Mouse (Mus musculus) skeletal muscle tissue, adult 2 months (tissue): ENCODE measurements around the gene Kmt5b.

Experiments
- DNase-seq: peaks from one replicate; pipeline ENCODE4 v3.0.0-alpha.2; 2012; ENCODE audit warnings: low read depth, low spot score

Kmt5b gene

DNA sequence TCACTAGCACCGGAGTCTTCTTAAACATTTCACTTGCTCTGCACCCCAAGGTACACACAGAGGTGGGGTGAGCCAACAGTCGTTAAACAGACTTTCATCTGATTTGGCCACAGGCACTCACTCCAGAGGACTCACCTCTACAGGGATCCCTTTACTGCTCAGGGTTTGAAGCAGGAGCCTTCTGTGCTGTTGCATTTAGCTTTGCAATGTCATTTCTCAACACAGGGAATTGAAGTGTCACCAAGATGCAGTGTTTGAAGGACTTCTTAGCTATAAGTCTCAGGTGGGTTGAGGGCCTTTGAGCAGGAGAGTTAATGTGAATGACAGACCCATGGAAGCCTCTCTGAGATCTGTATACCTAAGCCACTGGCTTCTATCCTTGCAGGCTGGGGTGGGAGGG, 76.4 kb downstream of the Kmt5b start:
- no peak for DNase-seq

DNA sequence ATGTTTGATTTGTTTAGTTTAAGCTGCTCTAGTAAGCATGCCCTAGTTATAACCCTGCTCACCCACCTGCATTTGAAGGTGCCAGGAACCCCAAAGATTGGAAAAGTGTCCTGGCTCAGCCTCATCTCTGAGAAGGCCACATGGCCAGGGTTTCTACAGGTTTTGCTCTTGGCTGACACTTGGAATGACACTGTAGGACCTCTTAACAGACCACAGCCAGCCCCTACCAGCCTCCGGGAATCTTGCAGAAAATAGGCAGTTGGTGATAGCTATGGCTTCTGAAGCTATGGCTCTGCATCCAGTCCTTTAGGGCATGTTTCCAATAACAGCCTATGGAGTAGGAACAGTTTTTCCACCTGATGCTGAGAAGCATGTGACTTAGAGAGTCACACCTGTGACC, 77.6 kb downstream of the Kmt5b start:
- DNase-seq = no peak

DNA sequence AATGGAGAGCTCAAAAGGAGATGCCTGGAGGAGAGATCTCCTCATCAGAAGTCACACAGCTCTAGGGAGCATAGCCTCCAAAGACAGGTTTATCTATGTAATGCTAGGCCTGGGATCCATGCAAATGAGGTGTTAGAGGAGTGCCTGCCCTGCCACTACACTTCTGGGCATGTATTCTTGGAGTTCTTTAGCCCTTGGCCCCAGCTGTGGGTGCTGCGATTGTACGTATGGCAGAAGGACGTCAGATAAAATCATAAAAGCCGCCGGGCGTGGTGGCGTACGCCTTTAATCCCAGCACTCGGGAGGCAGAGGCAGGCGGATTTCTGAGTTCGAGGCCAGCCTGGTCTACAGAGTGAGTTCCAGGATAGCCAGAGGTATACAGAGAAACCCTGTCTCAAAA, 78.1 kb downstream of the Kmt5b start:
- no peak for DNase-seq

DNA sequence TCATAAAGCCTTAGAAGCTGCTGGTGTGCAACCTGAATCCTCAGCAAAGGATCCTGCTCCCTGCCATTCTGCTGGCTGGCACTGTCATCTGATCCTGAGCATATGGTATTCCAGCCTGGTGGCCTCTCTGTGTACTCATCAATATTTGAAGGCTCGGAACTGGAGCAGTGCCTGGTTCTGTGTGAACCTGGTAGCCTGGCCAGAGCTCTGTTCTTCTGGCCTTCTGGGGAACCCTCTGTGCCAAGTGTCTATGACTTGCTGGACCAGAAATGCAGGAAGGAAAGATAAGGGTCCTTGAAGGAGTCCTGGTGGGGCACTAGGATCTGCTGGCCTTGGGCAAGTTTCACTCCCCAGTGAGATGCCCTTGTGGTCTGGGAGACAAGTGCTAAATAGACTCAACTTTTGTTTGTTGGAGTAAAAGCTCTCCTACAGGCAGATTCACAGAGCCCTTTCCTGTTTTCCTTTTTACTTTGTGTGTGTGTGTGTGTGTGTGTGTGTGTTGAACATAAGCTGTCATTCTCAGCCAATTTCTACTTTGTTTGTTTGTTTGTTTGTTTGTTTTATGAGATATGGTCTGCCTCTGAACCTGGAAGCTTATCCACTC, 78.7 kb downstream of the Kmt5b start:
- peak; percentile 54 for DNase-seq

DNA sequence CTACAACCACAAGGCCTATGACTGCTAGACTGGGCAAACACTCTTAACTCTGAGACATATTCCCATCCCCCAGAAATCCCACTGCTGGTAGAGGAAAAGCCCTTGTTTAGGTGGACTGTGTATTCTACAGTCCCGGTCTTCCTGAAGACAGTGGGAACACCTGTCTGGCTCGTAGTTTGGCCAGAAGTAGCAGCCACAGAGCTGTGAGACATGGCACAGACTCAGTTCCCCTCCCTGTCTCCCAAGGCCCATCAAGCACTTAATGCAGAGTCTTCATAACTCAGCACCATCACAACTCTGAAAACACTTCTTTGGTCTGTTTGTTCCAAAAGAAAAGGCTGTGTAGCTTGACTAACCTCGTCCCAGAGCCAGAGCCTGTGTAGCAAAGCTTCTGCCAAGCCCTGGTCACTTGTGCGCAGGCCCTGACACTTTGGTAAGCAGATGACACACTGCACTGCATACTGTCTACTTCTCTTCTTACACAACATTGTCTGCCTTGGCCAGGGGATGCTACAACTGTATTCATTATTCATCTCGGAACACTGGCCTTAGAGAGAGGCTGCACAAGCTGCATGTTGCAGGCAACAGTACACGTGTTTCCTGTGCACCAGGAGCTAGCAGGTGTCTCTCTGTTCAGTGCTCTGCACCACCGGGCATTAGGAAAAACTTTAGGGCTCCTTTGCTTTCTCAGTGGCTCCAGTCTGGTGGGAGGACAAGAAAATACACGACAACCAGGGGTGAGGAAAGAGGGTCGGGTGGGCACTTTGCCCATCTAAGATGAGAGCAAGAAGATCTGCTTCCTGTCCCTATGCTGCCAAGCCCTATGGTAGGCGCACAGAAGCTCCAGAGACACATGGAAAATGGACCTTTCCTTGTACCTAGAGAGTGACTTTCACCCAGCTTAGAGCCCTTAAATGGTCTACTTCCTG, 79.7 kb downstream of the Kmt5b start:
- DNase-seq = no peak

DNA sequence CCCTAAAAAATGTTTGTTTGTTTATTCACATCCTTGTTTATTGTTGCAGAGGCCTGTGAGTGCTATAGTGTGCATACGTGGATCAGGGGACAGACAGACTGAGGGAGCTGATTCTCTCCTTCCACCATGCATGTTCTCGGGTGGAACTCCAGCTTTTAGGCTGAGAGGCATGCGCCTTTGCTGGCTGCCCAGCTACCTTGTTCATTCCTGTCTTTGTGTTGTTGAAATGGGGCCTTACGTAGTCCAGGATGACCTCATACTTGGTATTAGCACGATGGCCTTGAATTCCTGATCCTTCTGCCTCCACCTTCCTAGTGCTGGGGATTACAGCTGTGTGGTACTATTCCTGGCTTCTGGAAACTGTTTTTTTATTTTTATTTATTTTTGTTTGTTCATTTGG, 80.5 kb downstream of the Kmt5b start:
- no peak for DNase-seq

DNA sequence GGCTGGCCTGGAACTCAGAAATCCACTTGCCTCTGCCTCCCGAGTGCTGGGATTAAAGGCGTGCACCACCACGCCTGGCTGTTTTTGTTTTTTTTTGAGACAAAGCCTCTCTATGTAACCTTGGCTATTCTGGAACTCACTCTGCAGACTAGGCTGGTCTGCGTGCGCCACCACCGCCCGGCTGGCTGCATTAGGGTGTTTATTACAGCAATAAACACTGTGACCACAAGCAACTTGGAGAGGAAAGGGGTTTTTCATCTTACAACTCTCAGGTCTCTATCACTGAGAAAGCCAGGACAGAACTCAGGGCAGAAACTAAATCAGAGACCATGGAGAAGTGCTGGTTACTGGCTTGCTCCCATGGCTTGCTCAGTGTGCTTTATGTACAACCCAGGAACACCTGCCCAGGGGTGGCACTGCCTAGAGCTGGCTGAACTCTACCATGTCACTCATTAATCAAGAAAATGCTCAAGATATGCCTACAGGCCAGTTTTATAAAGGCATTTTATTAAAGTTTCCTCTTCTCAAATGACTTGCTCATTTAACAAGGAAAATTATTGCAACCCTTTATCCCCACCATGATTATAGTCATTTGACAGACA, 81.1 kb downstream of the Kmt5b start:
- no peak for DNase-seq

DNA sequence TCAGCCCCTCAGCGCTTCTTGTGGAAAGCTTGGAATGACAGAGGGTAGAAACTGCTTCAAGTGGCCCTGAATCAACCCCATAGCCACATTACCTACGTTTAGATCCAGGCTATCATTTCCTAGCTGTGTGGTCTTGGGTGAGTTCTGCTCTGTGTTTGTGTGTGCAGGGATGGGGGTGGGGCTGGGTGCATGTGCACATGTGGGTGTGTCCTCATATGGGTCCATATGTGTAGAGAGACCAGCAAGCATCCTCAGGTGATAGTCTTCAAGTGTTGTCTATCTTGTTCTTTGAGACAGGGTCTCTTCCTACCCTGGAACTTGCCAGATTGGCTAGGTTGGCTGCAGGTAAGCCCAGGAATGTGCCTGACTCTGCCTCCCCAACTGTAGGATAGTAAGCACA, 82.0 kb downstream of the Kmt5b start:
- DNase-seq = no peak

DNA sequence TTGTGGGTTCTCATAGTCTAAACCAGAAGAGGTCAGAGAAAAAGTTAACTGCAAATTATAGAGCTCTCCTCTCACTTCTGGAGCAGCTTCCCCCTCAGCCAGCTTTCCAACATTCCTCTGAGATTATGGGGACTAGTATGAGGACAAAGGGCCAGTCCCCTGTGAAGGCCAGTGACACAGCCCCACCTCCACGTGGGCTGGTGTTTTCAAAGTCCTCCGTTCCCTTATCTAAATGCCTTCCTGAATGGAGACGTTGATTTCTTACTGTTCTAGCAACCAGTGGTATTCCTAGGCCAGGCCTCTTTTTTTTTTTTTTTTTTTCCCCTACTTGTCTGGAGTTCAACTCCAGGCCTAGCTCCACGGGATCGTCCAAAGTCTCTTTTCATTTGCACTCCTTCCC, 82.9 kb downstream of the Kmt5b start:
- no peak for DNase-seq

DNA sequence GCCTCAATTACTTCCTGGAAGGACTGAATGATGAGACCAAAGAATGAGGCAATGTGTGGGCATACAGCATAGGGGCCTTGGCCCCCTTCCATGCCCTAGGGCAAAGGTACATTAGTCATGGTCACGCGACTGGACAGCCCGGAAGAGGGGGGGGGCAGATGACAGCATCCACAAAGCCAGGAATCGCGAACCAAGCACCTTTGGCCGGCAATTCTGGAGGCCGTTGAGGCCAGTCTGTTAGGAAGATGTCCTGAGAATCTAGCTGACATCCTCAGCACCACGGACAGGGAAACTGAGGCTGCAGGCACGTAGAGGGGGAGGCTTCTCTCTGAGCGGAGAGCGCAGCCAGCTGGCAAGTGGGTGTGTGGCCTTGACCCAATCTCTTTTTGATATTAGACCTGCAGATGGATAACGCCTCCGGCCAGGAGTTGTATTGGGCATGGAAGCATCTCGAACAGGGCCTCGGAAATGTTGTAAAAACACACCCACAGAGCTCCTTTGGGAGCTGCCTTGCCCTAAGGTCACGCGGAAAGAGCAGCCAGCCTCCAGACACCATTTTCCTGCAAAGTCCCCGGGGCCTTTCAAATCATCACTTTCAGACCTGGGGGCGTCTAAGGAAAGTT, 83.7 kb downstream of the Kmt5b start:
- no peak for DNase-seq

DNA sequence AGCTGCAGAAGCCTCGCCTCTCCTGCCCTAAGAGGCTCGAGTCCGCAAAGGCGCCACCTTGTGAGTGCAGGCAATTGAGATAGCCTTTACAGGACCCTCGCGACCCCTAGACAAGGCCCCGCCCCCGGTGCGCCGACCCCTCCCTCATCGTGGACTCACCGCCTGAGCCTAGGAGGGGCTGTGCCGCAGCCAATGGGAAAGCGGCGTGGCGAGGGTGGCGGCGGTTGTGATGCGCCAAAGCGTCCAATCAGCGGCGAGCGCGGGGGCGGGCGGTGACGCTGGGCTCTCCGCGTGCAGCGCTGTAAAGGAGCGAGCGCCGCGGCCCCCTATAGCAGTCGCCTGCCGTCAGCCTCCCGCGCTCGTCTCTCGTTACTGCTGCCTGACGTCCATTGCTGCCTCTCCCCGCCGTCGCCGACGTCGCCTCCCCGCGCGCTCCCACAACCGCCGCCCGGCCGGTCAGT, 84.3 kb downstream of the Kmt5b start, which contains the start of gene Chka:
Gene Chka (plus strand): TSS at position 272 of the 461 bp plus-strand sequence.
- DNase-seq = peak; percentile 90

DNA sequence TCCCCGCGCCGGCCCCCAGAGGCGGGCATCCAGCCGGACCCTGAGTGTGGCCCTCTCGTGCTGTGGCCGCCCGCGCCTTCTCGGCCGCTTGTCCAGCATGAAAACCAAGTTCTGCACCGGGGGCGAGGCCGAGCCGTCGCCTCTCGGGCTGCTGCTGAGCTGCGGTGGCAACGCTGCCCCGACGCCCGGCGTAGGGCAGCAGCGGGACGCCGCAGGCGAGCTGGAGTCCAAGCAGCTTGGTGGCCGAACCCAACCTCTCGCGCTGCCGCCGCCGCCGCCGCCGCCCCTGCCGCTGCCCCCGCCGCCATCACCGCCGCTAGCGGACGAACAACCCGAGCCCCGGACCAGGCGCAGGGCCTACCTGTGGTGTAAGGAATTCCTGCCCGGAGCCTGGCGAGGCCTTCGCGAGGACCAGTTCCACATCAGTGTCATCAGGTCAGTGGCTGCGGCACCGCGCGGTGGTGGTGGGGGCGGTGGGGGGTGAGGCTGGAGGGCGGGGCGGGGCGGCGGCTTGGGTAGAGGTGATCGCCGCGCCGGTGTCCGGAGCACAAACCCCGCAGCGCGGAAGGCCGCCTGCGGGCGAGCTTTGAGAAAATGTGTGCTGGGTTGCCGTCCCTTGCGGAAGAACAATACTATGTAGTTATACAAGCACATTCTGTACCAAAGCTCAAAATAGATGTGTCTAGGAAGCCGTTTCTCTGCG, 84.9 kb downstream of the Kmt5b start:
- DNase-seq = no peak

DNA sequence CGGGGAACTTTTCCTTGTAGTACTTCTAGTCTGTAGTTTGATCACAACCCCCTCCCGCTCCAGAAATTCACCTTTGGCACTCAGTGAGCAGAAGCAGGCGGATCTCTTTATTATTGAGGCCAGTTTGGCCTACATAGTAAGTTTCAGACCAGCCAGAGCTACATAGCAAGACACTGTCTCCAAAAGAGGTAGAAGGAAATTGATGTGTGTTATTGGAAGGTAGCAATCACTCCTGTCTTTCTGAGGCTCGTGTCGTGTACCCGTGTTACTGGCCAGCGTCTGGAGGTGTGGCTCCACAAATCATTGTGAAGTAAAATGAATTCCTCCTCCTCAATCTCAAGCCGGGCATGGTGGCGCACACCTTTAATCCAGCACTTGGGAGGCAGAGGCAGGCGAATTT, 85.9 kb downstream of the Kmt5b start:
- no peak for DNase-seq

DNA sequence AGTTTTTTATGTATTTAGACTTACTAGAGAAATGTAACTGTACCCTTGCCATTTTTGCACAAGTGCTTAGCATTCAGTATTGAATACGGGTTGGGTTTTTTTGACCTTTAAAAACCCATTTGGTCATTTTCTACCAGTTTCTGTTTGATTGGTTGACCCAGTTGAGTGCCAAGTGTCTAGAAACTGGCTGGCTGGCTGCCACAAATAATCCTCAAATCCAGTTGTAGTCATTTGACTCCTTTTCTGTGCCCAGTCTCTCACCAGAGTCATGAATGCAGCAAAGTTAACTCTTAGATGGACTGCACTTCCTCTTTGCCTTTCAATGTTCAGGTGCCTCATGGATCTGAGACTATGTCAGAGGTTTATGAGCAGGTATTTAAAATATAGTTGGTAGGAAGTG, 86.7 kb downstream of the Kmt5b start:
- DNase-seq = no peak

DNA sequence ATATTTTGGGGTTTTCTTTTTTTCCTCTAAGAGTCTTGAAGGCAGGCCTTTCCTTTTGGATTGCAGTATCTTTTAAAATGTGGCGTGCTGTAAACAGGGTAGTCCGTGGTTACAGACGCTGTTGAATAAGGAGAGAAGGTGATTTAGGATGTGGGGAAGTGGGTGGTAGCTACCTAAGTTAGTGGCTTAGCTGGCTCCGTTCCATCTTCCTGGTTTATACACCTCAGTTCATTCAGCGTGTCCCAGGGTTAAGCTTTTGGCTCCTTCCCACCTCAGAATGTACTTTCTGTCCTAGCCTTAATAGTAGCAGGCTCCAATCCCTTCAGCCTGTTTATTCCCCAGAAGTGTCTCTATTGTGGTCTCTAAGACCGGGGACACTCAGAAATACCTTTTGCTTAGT, 87.9 kb downstream of the Kmt5b start:
- DNase-seq = no peak

DNA sequence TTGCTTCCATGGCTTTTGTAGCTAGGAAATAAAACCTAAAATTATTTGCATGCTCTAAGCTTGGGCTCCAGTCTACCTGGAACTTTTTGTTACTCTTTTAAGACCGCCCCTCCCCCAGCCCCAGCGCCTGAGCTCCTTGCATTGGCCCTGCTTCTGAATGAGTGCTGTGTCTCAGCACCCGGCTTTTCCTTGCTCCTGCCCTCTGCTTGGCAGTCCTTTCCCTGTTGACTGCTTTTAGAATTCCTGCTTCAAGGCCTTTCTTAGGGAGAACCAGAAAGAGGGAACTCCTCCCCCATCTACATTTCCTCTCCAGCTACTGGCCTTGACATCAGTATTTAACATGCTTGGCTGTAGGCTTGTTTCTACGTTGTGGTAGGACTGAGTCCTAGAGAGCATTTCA, 88.4 kb downstream of the Kmt5b start:
- no peak for DNase-seq

DNA sequence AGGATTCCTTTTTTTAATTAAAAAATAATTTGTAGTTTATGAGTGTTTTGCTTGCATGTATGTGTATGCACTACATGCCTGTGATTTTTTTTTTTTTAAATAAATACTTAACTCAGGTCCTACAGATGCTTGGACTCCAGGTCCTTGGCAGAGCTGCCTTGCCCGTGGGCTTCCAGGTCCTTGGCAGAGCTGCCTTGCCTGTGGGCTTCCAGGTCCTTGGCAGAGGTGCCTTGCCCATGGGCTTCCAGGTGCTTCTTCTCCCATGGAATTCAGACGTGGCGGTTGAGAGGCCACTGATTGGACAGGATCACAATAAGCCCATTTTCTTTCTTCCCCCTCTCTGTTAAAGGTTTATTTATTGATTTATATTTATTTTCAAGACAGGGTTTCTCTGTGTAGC, 90.0 kb downstream of the Kmt5b start:
- no peak for DNase-seq

DNA sequence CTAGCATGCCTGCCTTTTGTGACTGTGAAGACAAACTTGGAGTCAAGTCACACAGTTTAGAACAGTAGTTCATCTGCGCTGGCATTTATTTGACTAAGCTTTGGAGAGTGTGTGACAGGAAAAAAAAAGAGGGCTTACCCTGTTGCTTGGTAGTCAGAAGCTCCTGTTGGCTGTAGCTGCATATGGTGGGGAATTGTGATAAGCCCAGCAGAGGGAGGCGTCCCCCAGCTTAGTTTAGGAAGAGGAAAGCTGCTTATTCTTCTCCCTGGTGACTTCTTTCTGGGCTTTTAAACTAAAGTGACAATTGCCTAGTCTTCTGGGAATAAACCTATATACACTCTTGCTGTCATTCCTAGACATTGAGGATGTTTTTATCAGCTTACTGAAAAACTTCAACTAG, 95.5 kb downstream of the Kmt5b start:
- DNase-seq = no peak

DNA sequence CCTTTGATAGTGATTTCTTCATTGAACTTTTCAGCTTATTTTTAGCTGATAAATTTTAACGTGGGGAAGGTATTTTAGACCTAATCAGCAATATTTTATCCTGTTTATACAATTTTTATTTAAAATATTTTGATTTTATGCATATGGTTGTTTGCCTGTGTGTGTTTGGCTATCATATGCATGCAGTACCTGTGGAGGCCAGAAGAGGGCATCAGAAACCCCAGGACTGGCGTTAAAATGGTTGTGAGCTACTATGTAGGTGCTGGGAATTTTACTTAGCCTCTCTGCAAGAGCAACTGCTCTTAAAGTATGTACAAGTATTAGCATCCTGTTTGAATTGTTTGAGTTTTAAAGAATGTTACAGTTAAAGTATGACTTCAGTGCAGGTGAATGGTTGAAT, 97.7 kb downstream of the Kmt5b start:
- no peak for DNase-seq
